Mouse (Mus musculus) brain, embryonic 14.5 days (tissue): ENCODE results near the gene Dcbld2.

Experiments used
- CTCF ChIP-seq: fragments of 200-500 bp; IDR thresholded peaks from 2 replicates; pipeline ENCODE4 v1.5.1; 2012; ENCODE audit warnings: inconsistent platforms, mild to moderate bottlenecking, moderate library complexity, borderline replicate concordance; ENCODE audit not compliant: insufficient read depth, insufficient read length; ENCODE audit errors: extremely low read depth
- POLR2A ChIP-seq: fragments of 200-500 bp; IDR thresholded peaks from 2 replicates; pipeline ENCODE4 v1.6.1; 2012; ENCODE audit warnings: mild to moderate bottlenecking, inconsistent platforms, borderline replicate concordance; ENCODE audit not compliant: poor library complexity, insufficient read depth, insufficient read length, severe bottlenecking; ENCODE audit errors: extremely low read depth

DNA sequence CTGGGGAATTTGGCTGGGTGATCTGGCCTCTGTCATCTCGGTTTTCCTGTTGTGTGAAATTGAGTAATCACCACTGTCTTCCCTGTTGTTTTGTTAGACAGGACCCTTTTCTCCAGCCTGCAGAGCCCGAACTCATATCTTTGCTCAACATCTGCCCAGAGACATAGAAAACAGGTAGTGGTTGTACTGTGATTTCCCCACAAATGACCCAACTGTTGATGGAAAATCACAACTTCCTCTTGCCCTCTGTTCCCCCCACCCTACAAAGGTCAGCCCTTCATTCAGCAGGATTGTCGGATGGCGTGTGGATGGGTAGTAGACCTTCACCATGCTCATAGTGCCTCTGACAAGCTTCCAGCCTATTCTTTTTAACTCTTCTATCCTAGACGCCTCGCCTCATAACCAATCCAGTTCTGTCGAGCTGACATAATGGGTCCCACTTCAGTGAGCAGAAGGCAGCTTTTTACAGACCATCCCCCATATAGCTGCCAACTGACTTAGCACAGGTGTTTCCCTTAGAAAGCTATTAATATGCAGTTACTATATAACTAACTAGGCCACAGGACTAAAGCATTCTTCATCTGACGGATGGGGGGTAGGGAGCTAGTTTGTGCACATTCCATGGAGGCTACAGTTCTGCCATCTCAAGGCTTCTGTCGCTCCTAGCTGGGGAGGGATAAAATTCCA is 73.1 kb downstream of the Dcbld2 start:
- TF ChIP-seq CTCF: no peak
- TF ChIP-seq POLR2A: no peak
